Mouse (Mus musculus): ENCODE measurements around the gene Pard3.

The Pard3 gene

DNA sequence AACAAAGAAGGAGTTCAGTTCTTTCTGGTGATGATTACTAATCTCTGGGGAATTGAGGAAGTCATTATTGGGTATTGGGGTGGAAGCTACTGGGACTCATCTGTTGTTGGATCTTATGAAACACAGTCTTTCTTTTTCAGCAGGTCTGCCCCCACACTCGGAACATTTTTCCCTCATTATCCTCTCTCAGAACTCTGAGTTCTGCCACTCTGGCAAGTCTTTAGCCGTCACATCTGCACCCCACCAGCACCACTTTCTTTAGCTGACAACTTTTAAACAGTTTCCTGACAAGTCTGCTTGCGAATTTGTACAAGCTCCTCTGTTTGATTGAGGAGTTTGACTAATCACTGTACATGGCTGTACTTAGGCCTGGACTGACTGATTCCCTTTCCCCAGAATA lies 118.4 kb downstream of the Pard3 start:
- no peak for DNase-seq (ENCODE audit: low spot score)

DNA sequence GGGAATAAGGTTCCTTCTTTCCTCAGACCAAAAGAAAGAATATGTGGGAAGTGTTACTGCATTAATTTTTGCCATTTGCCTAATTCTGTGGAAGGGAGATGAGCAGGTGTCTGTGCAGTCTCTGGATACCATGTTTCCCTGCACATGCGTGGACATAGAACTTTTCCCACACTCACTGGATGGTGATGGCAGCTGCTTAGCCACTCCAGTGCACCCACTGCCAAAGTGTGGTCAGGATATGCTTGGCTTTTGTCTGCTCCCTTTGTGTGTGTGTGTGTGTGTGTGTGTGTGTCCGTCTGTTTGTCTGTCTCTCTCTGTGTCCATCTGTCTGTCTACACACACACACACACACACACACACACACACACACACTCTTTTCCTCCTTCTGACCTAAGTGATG lies 119.8 kb downstream of the Pard3 start:
- no peak for DNase-seq (ENCODE audit: low spot score)

DNA sequence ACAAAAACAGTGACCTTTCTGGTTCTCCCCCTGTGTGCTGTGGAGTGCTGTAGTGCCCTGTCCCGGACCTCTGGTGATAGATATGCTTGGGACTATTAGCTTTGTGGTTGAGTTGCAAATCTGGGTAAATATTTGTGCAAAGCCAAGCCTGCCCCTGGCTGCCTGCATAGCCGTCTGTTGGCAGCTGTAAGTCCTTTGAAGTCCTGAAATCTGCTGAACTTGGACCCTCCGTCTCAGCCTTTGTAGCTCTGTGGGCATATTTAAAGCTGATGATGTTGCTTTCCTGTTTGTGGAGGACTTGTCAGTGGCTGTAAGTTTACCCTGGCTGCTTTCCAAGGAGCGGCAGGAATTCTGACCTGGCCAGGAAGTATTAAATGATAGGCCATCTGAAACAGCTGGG lies 120.3 kb downstream of the Pard3 start:
- no peak for DNase-seq (ENCODE audit: low spot score)

DNA sequence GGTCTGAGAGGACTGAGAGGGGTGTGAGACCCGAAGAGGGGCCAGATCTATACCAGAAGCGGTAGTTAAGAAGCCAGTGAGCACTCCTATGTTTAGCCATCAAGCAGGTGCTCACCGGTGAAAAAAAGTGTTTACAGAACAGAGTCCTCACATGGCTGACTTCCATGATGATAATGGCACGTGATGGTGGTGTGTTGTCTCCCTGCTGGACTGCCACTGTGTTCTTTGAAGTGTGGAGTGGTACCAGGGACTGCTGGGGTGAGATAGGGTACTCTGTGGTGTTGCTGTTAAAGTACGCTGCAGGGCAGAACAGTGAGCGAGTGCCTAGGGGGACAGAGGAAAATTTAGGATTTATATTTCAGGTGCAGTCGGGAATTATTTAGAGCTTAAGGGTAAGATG lies 122.2 kb downstream of the Pard3 start:
- DNase-seq (ENCODE audit: low spot score) = no peak

DNA sequence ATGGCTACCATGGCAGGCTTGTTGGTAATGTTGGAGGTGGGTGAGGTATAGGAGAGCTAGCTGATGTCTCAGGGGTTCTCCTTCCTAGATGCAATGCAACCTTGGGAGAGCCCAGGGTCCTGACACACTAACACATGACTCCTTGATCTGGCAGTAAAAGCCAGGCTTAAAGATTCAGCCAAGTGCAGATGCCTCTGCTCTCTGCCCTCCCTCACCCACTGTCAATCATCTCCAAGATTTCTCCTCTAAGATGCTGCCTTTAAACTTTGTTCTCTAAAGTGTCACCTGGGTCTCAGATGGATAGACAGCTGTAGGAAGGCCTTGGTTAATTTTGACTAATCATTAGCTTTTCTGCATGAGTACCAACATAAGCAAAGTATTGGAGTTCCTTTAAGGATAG lies 125.0 kb downstream of the Pard3 start:
- DNase-seq (ENCODE audit: low spot score) = no peak

DNA sequence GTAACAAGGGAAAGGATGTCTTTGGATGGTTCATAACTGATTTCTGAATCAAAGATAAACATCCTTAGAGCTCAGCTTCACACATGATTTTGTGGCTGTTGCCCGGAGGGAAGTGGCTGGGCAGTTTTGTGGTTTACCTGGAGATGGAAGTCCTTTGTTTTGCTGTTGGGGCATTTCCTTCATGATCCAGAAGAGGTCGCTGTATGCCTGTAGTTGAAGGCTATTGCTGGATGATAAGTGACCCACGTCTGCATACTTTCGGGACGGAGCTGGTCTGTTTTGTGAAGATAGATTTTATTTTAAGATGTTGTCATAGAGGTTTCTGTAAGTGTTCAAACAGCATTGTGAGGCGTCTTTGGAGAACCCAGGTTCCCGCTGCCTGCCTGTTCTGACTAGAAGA lies 126.7 kb downstream of the Pard3 start:
- DNase-seq (ENCODE audit: low spot score) = peak; percentile 45

DNA sequence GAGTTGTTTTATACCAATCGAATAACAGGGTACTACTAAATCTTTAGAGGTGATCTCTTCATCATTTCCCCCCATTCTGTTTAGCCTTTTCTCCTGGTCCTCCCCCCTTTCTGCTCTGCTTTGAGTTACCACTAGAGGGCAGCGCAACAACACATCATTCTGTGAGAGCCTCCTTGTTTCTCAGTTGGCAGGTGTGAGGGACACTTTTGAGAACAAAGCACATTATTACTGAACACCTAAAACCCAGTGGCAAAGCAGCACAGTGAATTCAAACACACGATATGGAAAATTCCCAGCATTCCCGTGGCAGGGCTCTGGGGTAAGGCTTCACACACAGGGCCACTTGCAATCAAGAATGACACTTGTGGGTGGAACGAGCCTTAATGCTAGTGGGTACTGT lies 127.7 kb downstream of the Pard3 start:
- DNase-seq (ENCODE audit: low spot score) = peak; percentile 36

DNA sequence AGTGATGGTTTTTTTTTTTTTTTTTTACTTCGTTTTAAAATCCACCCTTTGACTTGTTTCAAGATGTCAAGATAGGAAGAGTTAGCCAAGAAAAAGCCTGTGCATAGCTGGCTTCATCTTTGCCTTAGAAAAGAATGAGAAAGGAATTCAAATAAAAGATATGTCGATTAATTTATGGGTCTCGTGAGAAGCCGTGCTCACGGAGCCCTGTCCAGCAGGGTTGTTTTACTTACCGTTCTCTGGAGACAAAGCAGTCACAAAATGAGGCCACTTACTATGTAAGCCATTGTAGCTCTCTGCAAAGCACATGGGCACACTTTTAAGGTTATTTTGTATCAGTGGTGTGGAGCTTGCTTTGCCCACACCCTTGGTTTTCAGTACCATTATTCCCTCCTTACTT lies 128.1 kb downstream of the Pard3 start:
- DNase-seq (ENCODE audit: low spot score) = no peak

DNA sequence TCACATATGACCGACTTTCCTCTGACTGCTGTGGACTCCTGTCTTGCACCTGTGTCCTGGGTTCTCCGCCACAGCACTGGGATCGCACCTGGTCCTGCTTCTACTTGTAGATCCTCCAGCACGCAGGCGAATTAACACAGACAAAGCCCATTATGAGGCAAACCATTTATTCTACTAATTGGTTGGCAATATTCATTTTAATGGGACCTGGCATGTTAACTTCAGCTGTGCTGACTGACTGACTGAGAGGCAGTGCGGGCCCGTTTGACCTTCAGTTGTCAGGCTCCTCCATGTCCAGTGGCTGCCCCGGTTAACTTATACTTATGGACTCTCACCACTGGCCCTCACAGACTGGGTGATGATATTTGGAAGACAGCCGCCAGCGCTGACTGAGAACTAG lies 128.6 kb downstream of the Pard3 start:
- no peak for DNase-seq (ENCODE audit: low spot score)

DNA sequence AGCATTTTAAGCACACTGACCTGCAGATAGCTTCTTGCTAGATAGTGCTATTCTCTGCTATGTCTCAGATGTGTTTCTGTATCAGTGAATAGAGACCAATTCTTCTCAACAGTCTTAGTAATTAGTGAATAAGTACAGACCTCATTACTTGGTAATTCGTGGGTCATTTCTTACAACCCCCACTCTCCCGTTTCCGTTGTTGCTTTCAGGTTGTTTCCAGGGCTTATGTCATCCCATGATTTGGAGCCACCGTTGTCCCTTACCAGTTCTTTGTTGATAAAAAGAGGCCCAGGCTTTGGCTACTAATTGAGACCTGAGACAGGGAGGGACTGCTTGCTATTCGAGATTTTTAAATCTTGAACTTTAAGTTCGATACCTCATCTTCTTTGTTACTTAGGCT lies 129.7 kb downstream of the Pard3 start:
- DNase-seq (ENCODE audit: low spot score) = no peak

DNA sequence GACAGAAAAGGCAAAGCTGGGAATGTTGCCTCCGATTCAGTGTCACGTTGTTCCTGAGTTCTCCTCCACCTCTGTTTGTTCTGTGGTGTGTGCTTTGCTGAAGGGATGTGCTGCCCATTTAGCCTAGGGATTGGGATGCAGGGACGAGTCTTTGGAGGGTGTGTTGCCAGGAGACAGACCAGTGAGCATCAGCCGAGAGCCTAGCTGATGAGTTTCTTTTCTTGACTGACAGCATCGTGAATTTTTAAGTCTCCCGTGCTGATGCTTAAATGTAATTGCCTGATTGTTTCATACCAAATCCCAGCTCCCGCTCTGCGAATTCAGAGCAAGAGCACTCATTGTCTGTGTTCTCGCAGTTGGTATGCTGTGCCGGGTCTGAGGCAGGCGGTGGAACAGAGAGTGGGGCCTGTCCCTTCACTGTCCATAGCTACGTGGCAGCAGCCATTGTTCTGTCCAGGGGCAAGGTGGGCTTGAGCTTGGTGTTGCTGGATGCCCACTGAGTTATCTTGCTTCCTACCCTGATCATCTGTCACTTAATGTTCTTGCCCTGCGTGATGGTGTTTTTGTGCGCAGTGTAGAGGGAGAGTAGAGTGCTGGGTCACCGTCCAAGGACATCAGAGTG lies 131.2 kb downstream of the Pard3 start:
- DNase-seq (ENCODE audit: low spot score) = no peak

DNA sequence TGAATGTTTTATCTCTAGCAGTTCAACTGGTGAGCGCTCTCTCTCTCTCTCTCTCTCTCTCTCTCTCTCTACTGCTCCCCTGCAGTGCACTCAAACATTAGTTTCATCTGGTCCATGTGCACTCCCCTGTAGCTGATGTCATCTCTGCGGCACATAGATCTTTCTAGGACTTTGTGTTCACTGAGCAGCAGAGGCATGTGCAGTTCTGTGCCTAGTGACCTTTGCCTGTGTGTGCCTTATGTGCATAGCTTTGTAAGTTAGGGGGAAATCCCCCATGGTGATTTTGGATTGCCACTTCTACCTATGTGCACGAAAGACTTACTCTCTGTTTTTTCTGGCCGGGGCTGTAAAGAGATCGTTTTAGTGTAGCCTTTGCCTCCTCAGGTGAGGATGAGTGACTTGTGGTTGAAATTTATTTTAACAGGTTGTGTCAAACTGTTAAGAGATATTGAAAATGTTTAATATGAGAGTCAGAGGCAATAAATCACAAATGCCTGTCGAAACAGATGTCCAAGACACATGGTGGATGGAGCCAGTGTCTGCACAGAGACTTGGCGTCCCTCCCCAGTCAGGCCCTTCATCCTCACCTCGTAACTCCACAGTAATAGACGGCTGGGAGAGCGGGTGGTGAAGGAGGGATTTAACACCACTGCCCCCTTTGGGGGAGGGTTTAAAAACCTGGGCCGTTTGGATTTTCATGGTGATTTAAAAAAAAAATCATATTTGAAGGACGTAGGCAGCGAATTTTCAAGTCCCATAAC lies 133.0 kb downstream of the Pard3 start:
- no peak for DNase-seq (ENCODE audit: low spot score)

DNA sequence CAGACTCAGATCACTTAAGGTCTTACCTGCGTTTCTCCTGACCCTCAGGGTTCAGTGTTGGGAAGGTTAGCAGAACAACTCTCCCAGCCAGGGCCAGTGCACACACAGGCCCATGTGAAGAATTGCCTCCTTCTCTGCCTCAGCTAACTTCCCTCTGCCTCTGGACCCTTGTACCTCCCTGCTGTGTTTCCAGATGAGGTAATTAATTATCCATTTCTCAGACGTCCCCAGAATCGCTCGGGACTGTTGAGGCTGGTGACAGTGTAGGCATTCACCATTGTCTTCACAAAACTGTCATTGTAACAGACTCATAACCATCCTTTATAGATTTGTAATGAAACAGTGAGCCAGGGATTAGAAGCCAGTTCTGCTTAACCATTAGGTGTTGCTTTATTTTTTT lies 143.8 kb downstream of the Pard3 start:
- no peak for DNase-seq (ENCODE audit: low spot score)

DNA sequence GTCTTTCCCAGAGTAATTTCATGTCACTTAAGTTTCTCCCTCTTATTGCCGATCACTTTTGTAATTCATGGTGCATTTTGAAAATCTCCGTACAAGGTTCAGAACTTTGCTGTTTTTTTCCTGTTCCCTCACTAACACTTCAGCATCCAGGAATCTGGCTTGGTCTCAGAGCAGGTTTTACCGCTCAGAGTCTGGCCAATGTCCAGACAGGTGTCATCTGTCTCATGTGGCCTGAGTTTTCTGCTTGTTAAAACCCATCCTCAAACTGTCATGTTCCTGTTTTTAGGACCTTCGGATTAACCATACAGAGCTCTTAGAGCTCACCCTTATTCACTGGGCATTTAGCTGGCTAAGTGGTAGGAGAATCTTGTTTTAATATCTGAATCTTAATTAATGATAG lies 146.9 kb downstream of the Pard3 start:
- DNase-seq (ENCODE audit: low spot score) = peak; percentile 25

DNA sequence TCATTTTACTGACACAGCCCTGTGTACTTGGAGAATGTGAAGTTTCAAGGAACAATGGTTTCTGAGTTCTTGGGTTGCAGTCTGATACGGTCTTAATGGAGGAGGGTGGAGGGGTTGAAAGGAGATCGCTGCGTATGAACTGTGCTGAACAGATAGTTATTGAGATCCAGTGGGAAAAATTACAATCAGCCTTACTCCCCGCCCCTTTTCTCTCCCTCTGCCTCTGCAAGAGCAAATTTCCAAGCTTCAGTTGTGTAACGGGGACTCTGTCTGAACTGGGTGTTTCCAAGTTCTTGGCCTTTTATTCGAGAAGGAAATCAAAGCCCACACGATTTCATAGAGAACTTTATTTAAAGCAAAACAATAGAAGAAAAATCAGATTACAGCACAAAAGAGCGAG lies 150.6 kb downstream of the Pard3 start:
- DNase-seq (ENCODE audit: low spot score) = no peak

DNA sequence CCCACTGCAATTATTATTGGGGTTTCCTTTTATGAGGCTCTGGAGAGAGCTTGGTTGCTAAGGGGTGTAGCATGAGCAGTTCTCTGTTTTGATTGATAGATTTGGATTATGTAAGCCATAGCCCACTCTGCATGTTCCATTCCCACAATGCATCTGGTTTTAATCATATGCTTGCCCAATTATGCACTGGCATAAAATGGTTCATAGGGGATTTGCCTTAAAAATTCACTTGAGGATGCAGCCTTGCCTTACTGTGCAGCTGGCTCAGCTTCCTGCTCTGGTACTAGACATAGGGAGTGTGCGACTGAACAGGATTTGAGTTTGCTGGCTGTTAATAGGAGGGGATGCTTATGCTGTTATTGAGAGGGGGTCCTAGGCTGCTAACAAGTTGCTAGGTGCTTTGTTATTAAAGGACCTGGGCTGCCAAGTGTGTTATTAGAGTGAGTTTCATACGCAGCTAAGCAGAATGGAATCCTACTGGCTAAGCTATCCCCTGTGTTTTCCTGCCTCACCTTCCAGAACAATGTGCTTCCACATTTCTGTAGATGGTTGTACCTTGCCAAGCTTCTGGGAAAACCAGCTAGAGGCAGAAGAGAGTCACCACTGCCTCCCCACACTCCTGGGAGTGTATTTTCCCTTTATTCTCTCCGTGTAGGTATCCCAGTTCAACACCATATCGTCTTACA lies 151.2 kb downstream of the Pard3 start:
- DNase-seq (ENCODE audit: low spot score) = no peak

DNA sequence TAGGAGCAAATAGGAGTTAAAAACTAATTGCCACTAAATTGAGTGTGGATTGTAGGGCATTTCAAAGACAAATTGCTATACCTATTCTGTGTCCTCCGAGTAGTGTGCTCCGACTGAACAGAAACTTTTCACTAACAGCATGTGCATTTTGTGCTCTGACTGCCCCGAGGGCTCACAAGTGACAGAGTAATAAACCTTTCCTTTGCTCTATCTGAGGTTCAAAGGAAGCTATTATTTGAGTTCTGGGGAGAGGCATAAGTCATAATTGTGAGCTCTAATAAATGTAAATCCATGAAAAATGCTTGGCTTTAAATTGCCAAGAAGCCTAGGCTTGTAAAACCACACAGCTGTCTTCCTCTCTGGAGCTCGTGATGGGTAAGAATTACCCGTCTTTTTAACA lies 156.5 kb downstream of the Pard3 start:
- no peak for DNase-seq (ENCODE audit: low spot score)

DNA sequence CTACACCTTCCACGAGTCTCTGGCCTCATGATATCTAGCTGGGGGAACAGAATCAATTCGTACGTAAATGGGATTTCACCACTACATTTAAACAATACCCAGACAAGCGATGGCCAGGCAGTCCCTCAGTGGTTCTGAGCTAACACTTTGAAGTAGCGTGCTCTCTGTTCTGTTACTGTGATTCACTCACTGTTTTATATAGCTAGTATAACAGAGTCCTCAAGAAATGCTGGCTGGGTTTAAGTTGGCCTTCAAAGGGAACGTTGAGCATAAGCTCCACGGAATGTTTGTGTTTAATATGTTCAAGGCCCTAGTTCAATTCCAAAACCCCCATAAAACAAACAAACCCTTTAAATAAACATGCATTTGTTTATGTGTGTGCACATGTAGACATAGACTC lies 156.9 kb downstream of the Pard3 start:
- no peak for DNase-seq (ENCODE audit: low spot score)

DNA sequence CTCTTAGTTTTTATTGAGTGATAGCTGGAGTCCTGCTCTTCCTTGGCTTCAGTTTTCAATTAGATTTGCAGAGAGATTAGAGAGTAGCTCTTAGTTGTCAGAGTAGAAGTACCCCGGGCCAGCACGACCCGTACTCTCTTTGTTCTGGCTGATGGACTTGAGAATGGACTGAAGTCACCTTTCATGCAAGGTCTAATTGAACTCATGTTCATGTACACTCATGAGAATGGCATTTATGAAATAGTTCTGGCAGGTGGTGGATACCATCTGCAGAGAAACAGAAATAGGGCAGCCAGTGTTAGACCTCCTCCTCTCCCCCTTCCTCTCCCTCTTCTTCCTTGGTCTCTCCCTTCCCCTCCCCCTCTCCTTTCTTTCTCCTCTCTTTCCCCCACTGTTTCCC lies 158.7 kb downstream of the Pard3 start:
- no peak for DNase-seq (ENCODE audit: low spot score)

DNA sequence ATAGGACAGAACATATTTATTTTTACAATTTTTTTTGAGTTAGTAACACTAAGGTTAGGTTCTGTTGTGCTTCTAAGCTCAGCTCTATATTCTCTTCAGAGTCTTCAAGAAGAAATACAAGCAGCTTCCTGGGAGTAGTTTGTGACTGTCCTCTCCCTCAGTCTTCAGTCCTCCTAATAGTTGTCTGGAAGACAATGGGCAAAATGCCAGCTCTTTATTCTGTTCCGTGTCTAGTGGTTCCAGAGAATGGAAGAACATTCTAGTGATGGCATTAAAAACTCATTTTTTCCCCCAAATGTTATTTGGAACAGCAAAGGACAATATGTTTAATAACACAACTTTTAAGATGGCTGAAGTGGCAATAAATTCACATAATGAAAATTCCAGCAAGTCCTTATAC lies 163.3 kb downstream of the Pard3 start:
- DNase-seq (ENCODE audit: low spot score) = no peak

DNA sequence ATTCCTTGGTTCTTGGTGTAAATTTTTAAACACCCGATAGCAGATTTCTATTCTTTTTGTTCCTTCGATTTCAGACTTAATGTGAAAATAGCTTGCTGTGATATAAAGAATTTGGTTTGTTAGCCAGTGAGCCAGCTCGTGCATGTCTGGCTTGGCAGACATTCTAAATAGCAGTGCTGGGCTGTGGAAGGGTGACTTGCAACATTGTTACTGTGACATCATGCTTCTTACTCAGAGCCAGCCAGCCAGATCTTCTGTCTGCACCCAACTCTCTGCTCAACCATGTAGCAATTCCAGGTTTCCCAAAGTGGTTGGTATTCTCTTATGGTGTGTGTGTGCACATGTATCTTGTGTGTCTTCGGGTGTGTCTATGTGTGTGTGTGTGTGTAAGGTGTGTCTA lies 163.7 kb downstream of the Pard3 start:
- peak; percentile 24 for DNase-seq (ENCODE audit: low spot score)

DNA sequence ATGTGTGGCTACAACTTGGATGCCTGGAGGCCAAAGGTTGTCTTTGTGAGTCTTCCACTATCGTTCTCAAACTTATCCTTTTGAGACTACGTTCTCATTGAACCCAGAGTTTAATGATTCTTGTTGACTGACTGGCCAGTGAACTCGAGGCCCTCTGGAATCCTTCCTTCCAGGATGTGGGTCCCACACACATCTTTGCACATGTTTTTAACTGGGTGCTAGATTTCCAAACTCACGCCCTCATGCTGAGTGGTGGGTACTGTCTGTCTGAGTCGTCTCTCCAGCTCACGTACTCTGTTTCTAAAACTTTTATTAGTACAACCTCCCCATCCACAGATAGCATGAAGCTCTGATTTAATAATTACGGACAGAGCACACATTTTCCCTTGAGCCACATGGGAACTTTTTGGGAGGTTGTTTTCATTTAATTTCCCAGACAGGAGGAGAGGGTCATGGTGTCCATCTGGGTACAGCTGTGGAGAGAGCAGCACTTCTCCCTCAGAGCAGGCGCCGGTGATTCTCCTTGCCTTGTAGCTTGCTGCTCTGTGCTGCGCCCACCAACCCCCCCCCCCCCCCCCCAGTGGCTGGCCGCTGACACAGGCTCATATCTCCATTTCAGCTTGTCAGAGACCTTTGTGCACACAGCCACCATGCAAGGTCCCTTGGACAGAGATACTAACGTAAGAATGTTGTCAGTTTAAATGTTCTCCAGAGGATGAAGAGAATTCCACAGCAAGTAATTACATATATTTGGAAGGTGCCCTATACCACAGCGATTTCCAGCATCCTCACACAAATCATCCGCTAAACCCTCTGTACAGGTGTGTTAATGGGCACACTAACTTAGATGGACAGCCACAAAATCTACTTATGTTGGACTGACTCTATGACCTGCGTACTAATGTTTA lies 165.9 kb downstream of the Pard3 start:
- DNase-seq (ENCODE audit: low spot score) = no peak

DNA sequence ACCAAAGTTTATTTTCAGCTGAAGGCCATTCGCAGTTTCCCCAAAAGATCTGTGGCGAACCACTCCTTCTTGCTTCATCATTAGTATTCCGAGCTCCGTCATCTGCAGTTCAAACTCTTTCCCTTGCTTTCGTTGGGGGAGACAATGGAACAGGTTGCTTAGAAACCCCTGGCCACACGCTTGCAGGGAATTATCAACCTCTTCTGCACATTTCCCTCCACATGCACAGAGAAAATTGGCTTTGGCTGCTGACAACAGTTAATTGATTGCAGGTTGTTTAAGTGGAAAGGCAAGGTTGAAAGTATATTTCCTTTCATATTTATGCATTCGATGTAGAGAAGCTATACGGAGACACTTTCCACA lies 166.5 kb downstream of the Pard3 start:
- DNase-seq (ENCODE audit: low spot score) = no peak
